Mouse (Mus musculus) lung, embryonic 16.5 days (tissue): ENCODE measurements around the gene Gm10277. TPM values are rescaled to one million over a fixed set of nuclear protein-coding genes. Genes with fewer than 3 reads are reported as not detected.

Experiments
- ATAC-seq: fragments of 200-750 bp; cut with Nextera tagmentation; 2 replicates; pipeline ENCODE4 v1.8.0; 2017; ENCODE audit warnings: low read depth, mild to moderate bottlenecking, moderate library complexity
- H3K27ac ChIP-seq: fragments of 300-500 bp; sonication (generic); 2 replicates; pipeline ENCODE4 v1.5.1; 2014; ENCODE audit warnings: mild to moderate bottlenecking, control low read depth, low read length
- H3K27me3 ChIP-seq: fragments of 300-500 bp; sonication (generic); 2 replicates; pipeline ENCODE4 v1.6.1; 2014; ENCODE audit warnings: low read depth, low read length, mixed read lengths; ENCODE audit not compliant: control insufficient read depth, insufficient read depth
- H3K36me3 ChIP-seq: fragments of 300-500 bp; sonication (generic); 2 replicates; pipeline ENCODE4 v1.6.1; 2014; ENCODE audit warnings: low read length; ENCODE audit not compliant: control insufficient read depth, insufficient read depth
- H3K4me1 ChIP-seq: fragments of 300-500 bp; sonication (generic); replicated peaks from 2 replicates; pipeline ENCODE4 v1.6.1; 2014; ENCODE audit warnings: low read length, mixed read lengths; ENCODE audit not compliant: control insufficient read depth, insufficient read depth
- H3K4me2 ChIP-seq: fragments of 300-500 bp; sonication (generic); 2 replicates; pipeline ENCODE4 v1.6.1; 2014; ENCODE audit warnings: low read depth, low read length, control low read depth
- H3K4me3 ChIP-seq: fragments of 300-500 bp; sonication (generic); 2 replicates; pipeline ENCODE4 v1.5.1; 2014; ENCODE audit warnings: mild to moderate bottlenecking, low read length, control low read depth
- H3K9ac ChIP-seq: fragments of 300-500 bp; sonication (generic); 2 replicates; pipeline ENCODE4 v1.6.1; 2014; ENCODE audit warnings: low read length, control low read depth
- H3K9me3 ChIP-seq: fragments of 300-500 bp; sonication (generic); 2 replicates; pipeline ENCODE4 v1.6.1; 2016; ENCODE audit warnings: low read length; ENCODE audit not compliant: control insufficient read depth
- WGBS: fragments of 180-500 bp; shearing (Covaris S2); extraction: QIAGEN DNeasy Blood & Tissue Kit; methylation state at CpG from one replicate; pipeline ENCODE4 v1.1.7; 2014; 5-methylcytosine and 5-hydroxymethylcytosine counted together
- polyA plus RNA-seq: library from polyadenylated mRNA; unstranded; fragments of >200 nt; fragmentation: Nextera tagmentation; extraction: Ambion mirVana; gene quantifications from 2 replicates; pipeline ENCODE4 v1.2.1, GENCODE M21; 2015

Gene Gm10277
- polyA plus RNA-seq, 1 experiment from 2014 or later: 1.8 TPM

DNA sequence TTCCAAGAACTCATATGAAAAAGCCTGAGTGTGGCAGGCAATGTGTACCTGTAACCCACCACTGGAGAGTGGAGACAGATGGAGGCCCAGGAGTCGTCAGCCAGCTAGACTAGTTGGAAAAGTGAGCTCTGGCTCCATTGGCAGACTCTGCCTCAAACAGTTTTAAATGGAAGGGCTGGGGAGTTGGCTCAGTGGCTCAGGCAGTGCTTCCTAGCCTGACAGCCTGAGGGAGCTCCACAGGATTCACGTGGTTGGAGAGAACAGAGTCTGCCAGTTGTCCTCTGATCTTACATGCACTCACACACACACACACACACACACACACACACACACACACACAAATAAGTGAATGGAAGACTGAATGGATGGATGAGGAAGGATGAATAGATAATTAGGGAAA is 18.7 kb upstream of the Gm10277 start:
- peaks cover 16% of the 10 kb centered on the region for H3K4me1 ChIP-seq
- H3K36me3 ChIP-seq: no peaks in the 10 kb centered on the region
- H3K4me2 ChIP-seq: no peak overlapping the region
- no peak overlapping the region for H3K27ac ChIP-seq
- H3K4me3 ChIP-seq: no peak overlapping the region
- H3K9ac ChIP-seq: no peak overlapping the region
- 24% methylated on average over 2 of the region's 2 CpGs for WGBS
- no peaks in the 10 kb centered on the region for H3K27me3 ChIP-seq
- ATAC-seq: no peak
- H3K9me3 ChIP-seq: no peaks in the 10 kb centered on the region

DNA sequence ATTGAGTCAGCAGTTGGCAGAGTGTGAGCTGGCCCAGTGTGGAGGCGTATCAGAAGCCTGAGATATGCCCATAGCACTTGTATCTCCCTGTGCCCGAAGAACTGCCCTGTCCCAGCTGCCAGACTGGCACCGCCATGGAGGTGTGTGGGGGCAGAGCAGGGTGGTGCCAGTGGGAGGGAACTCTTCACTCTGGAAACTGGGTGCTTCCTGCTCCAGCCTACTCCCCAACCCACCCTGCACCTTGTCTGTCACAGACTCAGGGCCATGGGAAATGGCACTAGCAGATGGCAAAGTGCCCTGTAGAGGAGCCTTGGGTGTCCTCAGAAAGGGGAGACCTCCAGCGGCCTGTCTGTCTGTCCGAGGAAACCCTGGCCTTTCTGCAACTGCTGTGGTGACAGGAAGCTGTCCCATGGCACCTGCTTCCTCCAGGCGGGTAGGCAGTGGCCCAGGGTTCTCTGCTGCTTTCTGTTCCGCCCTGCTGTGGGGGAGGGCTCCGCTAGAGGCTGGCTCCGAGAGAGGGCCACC is 14.9 kb upstream of the Gm10277 start:
- H3K27ac ChIP-seq: peak overlapping the region; percentile 75
- no peaks in the 10 kb centered on the region for H3K27me3 ChIP-seq
- WGBS: 55% methylated on average over 9 of the region's 9 CpGs
- H3K4me3 ChIP-seq: no peak overlapping the region
- H3K36me3 ChIP-seq: no peaks in the 10 kb centered on the region
- no peaks in the 10 kb centered on the region for H3K9me3 ChIP-seq
- no peak overlapping the region; the same call in none of the 2 replicates for H3K9ac ChIP-seq
- peaks cover 27% of the 10 kb centered on the region for H3K4me1 ChIP-seq
- 0 out of 2 replicates have a peak, but pooled peaks have one; percentile 14 for ATAC-seq
- peak overlapping the region; percentile 17 for H3K4me2 ChIP-seq

DNA sequence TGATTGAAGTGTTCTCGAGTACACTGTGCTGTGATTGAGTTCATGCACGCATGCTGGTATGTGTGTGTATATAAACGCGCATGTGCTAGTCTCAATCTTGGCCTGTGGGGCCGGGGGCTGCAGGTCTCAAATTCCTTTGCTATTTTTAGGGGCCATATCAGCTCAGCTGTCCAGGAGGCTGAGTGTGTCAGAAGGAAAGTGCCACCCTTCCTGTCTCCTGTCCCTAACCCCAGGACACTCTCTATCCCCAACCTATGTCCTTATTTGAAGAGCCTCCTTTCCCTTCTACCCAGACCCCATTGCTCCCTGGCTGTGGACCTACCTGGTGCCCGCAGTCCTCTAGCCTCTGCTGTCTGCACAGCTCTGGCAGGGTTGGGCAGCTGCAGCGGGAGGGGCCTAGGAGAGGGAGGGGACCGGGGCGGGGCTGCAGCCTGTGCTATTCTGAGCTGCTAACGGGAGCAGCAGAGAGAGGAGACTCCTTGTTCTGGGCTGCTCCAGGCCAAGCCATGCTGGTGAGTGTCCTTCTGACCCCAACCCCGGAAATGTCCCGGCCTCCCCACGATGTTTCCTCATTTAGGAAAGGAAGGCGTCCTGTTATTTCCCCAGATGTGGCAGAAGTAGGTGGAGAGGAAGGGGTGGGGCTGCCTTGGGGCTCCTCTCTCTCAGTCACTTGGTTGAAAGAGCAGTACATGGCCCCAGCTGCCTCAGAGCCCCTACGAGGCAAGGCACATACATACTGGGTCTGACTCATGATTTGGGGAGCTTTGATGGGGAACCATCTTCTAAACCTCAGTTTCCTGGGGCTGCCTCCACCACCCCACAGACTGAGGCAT is 13.5 kb upstream of the Gm10277 start:
- Histone ChIP-seq H3K4me2 (peak overlapping the region; percentile 48), H3K4me1 (peaks cover 27% of the 10 kb centered on the region), H3K4me3 (peak overlapping the region; percentile 26), H3K27ac (peak overlapping the region; percentile 75), H3K9ac (peak overlapping the region; percentile 53), H3K9me3 (no peaks in the 10 kb centered on the region), H3K36me3 (no peaks in the 10 kb centered on the region), H3K27me3 (no peaks in the 10 kb centered on the region)
- 9% methylated on average over 15 of the region's 15 CpGs for whole genome bisulfite sequencing
- peak; percentile 96 for ATAC-seq

DNA sequence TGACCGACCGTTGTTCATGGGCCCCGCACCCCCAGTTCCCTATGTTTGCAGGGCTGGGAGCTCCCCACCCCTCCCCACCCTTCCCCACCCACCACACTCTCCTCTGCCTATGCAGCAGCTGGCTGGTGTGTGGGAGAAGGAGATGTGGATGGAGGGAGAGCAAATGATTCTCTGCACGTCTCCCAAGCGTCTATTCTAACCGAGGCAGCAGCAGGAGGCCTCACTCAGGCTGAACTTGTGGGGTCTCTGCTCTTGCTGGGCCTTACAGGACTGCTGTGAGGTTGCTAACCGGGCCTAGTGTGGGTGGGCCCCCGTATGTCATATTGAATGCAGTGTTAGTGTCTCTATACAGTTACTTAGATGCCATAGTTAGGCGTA is 12.9 kb upstream of the Gm10277 start:
- H3K9me3 ChIP-seq: no peaks in the 10 kb centered on the region
- peaks cover 27% of the 10 kb centered on the region for H3K4me1 ChIP-seq
- H3K27me3 ChIP-seq: no peaks in the 10 kb centered on the region
- peak overlapping the region; percentile 75 for H3K27ac ChIP-seq
- peak overlapping the region; percentile 26; the same call in 1 of the 2 replicates for H3K4me3 ChIP-seq
- H3K36me3 ChIP-seq: no peaks in the 10 kb centered on the region
- no peak for ATAC-seq
- peak overlapping the region; percentile 6; the same call in 1 of the 2 replicates for H3K9ac ChIP-seq
- H3K4me2 ChIP-seq: peak overlapping the region; percentile 48; the same call in 1 of the 2 replicates
- WGBS: 45% methylated on average over 9 of the region's 9 CpGs

DNA sequence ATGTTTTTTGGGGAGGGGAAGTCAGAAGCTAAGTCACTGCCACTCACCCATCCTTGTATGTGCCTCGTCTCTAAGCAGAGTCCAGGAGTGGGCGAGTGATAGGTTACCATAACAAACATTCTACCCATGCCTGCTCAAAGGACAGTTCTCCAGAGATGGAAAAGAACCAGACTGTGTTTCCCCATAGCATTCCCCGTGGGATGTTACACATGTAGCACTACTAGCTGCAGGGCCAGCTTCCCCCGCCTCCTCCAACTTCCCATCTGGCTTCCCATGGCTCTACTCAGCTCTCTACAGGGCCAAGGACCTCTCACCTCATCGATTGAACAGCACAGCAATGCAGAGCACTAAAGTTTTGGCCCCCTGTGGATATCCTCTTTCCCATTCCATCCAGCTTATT is 7.7 kb upstream of the Gm10277 start:
- no peak overlapping the region for H3K4me2 ChIP-seq
- H3K4me3 ChIP-seq: no peak overlapping the region
- H3K9me3 ChIP-seq: no peaks in the 10 kb centered on the region
- no peaks in the 10 kb centered on the region for H3K36me3 ChIP-seq
- 72% methylated on average over 5 of the region's 5 CpGs for WGBS
- no peak overlapping the region for H3K9ac ChIP-seq
- H3K4me1 ChIP-seq: peaks cover 29% of the 10 kb centered on the region
- ATAC-seq: no peak
- no peak overlapping the region for H3K27ac ChIP-seq
- no peaks in the 10 kb centered on the region for H3K27me3 ChIP-seq

DNA sequence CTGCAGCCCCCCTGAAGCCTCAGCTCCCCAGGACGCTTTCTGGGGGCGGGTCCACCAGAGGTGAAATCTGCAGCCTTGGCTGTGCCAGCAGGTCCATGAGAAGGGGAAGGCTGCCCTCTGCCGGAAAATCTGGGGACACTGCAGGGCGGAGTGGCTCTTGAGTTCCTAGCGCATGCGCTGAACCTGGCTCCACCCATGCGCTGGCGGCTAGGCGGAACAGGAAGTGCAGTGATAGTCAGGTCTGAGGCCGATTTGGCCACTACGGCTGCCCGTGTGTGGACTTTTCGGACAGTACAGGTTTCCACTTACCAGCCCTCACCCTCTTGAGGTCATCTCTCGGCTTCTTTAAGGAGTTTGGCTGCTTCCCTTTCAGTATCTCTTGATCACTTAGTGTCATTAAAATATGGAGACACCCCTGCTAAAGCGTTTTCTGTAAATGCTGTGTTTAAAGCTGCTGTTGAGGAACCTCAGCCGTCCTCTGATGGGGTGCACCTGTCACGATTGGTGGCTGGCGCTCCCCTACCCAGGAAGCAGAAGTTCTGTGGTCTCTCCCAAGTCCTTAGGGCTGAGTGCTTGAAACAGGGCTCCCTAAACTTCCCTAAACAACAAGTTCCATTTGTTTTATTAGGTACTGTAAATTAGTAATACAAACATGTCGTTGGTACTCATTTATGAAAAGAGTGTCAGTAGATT is 5.8 kb upstream of the Gm10277 start:
- H3K9me3 ChIP-seq: no peaks in the 10 kb centered on the region
- peak overlapping the region; percentile 52 for H3K4me2 ChIP-seq
- peak; percentile 85 for ATAC-seq
- no peaks in the 10 kb centered on the region for H3K36me3 ChIP-seq
- peak overlapping the region; percentile 40 for H3K4me3 ChIP-seq
- 4% methylated on average over 19 of the region's 19 CpGs for WGBS
- H3K4me1 ChIP-seq: peaks cover 37% of the 10 kb centered on the region
- H3K27me3 ChIP-seq: no peaks in the 10 kb centered on the region
- peak overlapping the region; percentile 54 for H3K9ac ChIP-seq
- peak overlapping the region; percentile 55 for H3K27ac ChIP-seq

DNA sequence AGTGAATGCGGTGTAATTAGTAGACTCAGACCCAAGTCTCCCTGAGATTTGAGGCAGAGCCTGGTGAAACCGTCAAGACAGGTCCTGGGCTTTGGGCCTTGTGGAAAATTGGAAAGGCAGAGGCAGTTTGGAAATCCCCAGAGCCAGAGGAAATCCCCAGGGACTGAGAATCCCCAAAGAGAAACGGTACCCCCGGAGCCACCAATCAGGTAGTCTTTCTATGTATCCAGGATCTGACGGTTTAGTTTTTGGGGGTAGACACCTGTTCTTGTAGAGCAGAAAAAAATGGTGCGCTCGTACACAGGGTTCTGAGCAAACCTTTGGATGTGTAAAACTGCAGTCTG is 5.0 kb upstream of the Gm10277 start:
- H3K9ac ChIP-seq: peak overlapping the region; percentile 8; the same call in 1 of the 2 replicates

DNA sequence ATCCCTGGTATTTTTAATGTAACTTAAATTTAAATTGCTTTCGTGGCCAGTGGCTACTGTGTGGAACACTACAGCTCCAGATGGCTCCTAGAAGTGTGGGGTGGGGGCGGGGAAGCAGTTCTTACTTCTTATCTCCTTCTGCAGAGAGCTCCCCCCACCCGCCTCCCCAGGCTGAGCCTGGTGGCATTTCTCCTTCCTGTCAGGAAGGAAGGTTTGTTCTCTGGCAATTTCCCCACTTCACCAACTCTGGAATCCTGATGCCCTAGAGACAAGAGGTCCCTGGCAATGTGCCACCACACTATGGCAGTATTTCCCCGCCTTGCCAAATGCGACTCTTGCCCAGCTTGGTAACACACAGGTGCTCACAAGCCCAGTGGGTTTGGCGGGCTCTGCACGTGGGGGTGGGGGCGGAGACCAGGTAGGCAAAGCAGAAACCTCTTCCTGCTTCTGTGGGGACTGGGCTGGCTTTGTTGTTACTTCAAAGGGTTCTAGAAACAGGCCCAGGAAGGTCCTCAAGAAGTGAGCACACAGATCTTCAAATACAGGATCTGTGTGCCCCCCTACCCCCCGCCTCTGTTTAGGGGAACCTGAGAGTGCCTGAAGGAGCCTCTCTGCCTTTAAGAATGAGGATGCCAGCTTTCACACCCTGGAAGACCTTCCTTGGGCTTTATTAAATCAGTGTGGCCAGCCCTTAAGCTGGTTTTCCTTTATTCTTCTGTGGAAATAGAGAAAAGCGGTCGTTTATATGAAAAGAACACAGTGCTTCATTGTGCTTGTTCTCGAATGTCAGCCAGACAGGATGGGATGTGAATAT is 4.4 kb upstream of the Gm10277 start:
- H3K4me2 ChIP-seq: peak overlapping the region; percentile 52; the same call in 1 of the 2 replicates

More for the DNA sequence above, 5.0 kb upstream of the Gm10277 start:
- ATAC-seq: no peak
- whole genome bisulfite sequencing: 47% methylated on average over 7 of the region's 7 CpGs
- Histone ChIP-seq H3K27ac (peak overlapping the region; percentile 97), H3K36me3 (no peaks in the 10 kb centered on the region), H3K4me1 (peaks cover 37% of the 10 kb centered on the region), H3K27me3 (no peaks in the 10 kb centered on the region), H3K9me3 (no peaks in the 10 kb centered on the region), H3K4me2 (peak overlapping the region; percentile 52), H3K4me3 (no peak overlapping the region)

More for the DNA sequence above, 4.4 kb upstream of the Gm10277 start:
- peak overlapping the region; percentile 97 for H3K27ac ChIP-seq
- 23% methylated on average over 12 of the region's 12 CpGs for WGBS
- peak; percentile 78 for ATAC-seq
- no peaks in the 10 kb centered on the region for H3K27me3 ChIP-seq
- peak overlapping the region; percentile 8; the same call in 1 of the 2 replicates for H3K9ac ChIP-seq
- no peaks in the 10 kb centered on the region for H3K9me3 ChIP-seq
- no peak overlapping the region for H3K4me3 ChIP-seq
- H3K4me1 ChIP-seq: peaks cover 37% of the 10 kb centered on the region
- no peaks in the 10 kb centered on the region for H3K36me3 ChIP-seq
